Mouse (Mus musculus): ENCODE results near the gene Fam110a.

The Fam110a gene

GRCm38 (mm10) chr2:151927103-151927502, 52.9 kb downstream of the Fam110a start:
- DNase-seq, result no peak

GRCm38 (mm10) chr2:151925715-151926114, 54.3 kb downstream of the Fam110a start:
- no peak for DNase-seq

GRCm38 (mm10) chr2:151924276-151924675, 55.7 kb downstream of the Fam110a start:
- no peak for DNase-seq

- peak; percentile 56 for DNase-seq
Observed at GRCm38 (mm10) chr2:151921596-151921995, 58.4 kb downstream of the Fam110a start.

- DNase-seq, result no peak
Observed at GRCm38 (mm10) chr2:151921068-151921467, 59.0 kb downstream of the Fam110a start.

All from lung, postnatal 36 days (tissue).